Mouse (Mus musculus) left cerebral cortex, adult 18-20 months (tissue): ENCODE measurements around the gene Chmp1a. TPM values are rescaled to one million over a fixed set of nuclear protein-coding genes. Genes with fewer than 3 reads are reported as not detected.
A peak's percentile ranks its signal among the peaks of the same experiment; 100 is the strongest.
"Not testable (repeated sequence)": the region's sequence is repeated elsewhere in the genome, so short reads cannot be mapped to it uniquely, and the experiment has no call there.

Source experiments
- DNase-seq, 2 experiments: peaks; one replicate each; pipeline ENCODE4 v3.0.0; 2021 to 2022; ENCODE audit warnings: low spot score in 2 of 2, mixed read lengths in 1 of 2
- total RNA-seq, 2 experiments: library from RNA; stranded (reverse); gene quantifications; 2 replicates each; pipeline ENCODE4 v1.2.3; 2021

Gene Chmp1a
- total RNA-seq, 2 experiments from 2014 or later = 88.7 to 103 TPM

- peak; percentile 16 to 18 for DNase-seq
Observed at GRCm38 (mm10) chr8:123233300-123233699, 20.7 kb upstream of the Chmp1a start.

GRCm38 (mm10) chr8:123232553-123232952 lies 20.0 kb upstream of the Chmp1a start:
- peak; percentile 28 to 35 for DNase-seq

- DNase-seq = peak; percentile 27 to 30
Observed at GRCm38 (mm10) chr8:123231742-123232141, 19.2 kb upstream of the Chmp1a start.

- DNase-seq = not testable (repeated sequence)
Observed at GRCm38 (mm10) chr8:123230326-123230725, 17.8 kb upstream of the Chmp1a start.

- peak in 1 of 2 experiments; percentile 36 for DNase-seq
Observed at GRCm38 (mm10) chr8:123228416-123228815, 15.9 kb upstream of the Chmp1a start.

- peak; percentile 97 for DNase-seq
Observed at GRCm38 (mm10) chr8:123224278-123225266, 12.0 kb upstream of the Chmp1a start, which contains the start of gene Cdk10. Cdk10 (plus strand) TSS chr8:123224842.

- no peak for DNase-seq
Observed at GRCm38 (mm10) chr8:123220917-123221316, 8.4 kb upstream of the Chmp1a start.

GRCm38 (mm10) chr8:123215430-123215829 lies 2.9 kb upstream of the Chmp1a start:
- DNase-seq = no peak

- no peak for DNase-seq
Observed at GRCm38 (mm10) chr8:123213118-123213772, 682 bp upstream of the Chmp1a start.

GRCm38 (mm10) chr8:123211876-123212275 lies 687 bp downstream of the Chmp1a start:
- DNase-seq = no peak

GRCm38 (mm10) chr8:123203571-123203970 lies 9.0 kb downstream of the Chmp1a start:
- DNase-seq = no peak

- peak; percentile 66 to 83 for DNase-seq
Observed at GRCm38 (mm10) chr8:123202288-123202687, 10.3 kb downstream of the Chmp1a start.

GRCm38 (mm10) chr8:123199864-123200263 lies 12.7 kb downstream of the Chmp1a start:
- no peak for DNase-seq

- DNase-seq = not testable (repeated sequence)
Observed at GRCm38 (mm10) chr8:123197016-123197415, 15.5 kb downstream of the Chmp1a start.

GRCm38 (mm10) chr8:123193771-123194170 lies 18.8 kb downstream of the Chmp1a start:
- no peak for DNase-seq

- DNase-seq = no peak
Observed at GRCm38 (mm10) chr8:123191908-123192307, 20.7 kb downstream of the Chmp1a start.

GRCm38 (mm10) chr8:123190678-123191077 lies 21.9 kb downstream of the Chmp1a start:
- DNase-seq = peak; percentile 79 to 81

- DNase-seq = no peak
Observed at GRCm38 (mm10) chr8:123188841-123189240, 23.7 kb downstream of the Chmp1a start.

- no peak for DNase-seq
Observed at GRCm38 (mm10) chr8:123188006-123188405, 24.6 kb downstream of the Chmp1a start.

GRCm38 (mm10) chr8:123185566-123186409 lies 26.8 kb downstream of the Chmp1a start, which contains the start of gene Dpep1:
Dpep1 (plus strand) TSS chr8:123186242.
- no peak for DNase-seq

- DNase-seq = no peak
Observed at GRCm38 (mm10) chr8:123181391-123181790, 31.2 kb downstream of the Chmp1a start.
